Mouse (Mus musculus): Measurements from ENCODE around the gene Plekhb2. TPM values are rescaled to one million over a fixed set of nuclear protein-coding genes. Genes with fewer than 3 reads are reported as not detected.

The Plekhb2 gene
- polyA plus RNA-seq, 1 experiment from 2014 or later, result 19.0 TPM

DNA sequence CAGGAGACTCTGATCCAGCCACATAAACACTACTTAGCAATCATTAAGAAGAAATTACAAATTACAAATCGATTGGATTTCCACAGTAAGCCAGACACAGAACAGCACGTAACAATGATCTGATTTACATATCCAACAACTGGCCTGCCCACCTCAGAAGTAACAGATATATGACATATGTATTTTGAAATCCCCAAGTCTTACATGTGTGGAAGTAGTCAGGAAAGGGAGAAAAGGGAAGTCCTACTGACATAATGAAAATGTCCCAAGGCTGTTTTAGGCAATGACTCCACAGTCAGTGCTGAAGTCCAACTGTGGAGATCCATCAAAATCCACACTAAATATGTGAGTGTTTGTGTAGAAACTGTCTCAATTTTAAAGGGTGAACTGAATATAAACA is 28.4 kb upstream of the Plekhb2 start:
- Histone ChIP-seq H3K9me3 (replicated peaks) (no peaks in the 10 kb centered on the region), H3K4me3 (no peak overlapping the region), H3K36me3 (peaks cover 99% of the 10 kb centered on the region), H3K27ac (no peak overlapping the region), H3K27me3 (ENCODE audit: low read depth, poor library complexity, severe bottlenecking) (no peaks in the 10 kb centered on the region), H3K4me1 (no peaks in the 10 kb centered on the region)
- WGBS, result 97% methylated on average over 2 of the region's 2 CpGs
- DNase-seq (ENCODE audit: low spot score), result no peak

DNA sequence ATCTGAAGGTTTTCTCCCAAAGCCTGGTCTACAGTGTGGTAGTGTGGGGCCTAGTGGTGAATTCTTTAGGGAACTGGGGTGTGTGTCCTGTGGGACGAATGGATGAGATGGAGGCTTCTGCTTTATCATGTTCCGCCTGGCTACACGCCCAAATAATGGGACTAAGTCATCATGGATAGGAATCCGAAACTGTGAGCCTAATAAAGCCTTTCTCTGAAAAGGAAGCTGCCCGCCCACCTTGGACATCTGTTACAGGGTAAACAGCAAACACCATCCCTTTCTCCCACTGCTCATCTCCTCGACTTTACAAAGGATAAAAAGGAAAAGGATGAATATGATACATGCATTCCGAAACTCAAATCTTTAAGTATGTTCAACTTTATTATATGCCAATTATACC is 27.8 kb upstream of the Plekhb2 start:
- 94% methylated on average over 7 of the region's 7 CpGs for WGBS
- no peak for DNase-seq (ENCODE audit: low spot score)
- H3K9me3 ChIP-seq (replicated peaks), result no peaks in the 10 kb centered on the region
- no peak overlapping the region for H3K4me3 ChIP-seq
- H3K4me1 ChIP-seq, result no peaks in the 10 kb centered on the region
- no peaks in the 10 kb centered on the region for H3K27me3 ChIP-seq (ENCODE audit: low read depth, poor library complexity, severe bottlenecking)
- H3K36me3 ChIP-seq, result peaks cover 99% of the 10 kb centered on the region
- H3K27ac ChIP-seq, result no peak overlapping the region

DNA sequence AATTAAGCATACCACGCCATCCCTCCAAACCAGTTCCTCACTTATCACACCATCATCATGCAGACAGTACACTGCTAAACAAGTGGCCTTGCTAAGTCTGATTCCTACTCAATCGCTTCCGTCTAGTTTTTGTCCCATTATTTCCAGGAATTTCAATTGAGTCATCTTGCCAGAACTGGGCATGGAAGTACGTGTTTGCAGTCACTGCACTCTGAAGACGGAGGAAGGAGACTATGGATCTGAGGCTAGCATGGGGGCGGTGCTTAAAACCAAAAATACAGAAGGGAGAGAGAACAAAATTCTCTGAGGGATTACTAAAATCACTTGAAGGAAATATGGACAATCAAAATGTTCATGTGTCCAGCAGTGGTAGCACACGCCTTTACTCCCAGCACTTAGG is 27.0 kb upstream of the Plekhb2 start:
- H3K4me1 ChIP-seq, result no peaks in the 10 kb centered on the region
- H3K4me3 ChIP-seq, result no peak overlapping the region
- H3K27ac ChIP-seq, result no peak overlapping the region
- DNase-seq (ENCODE audit: low spot score), result no peak
- 95% methylated on average over 7 of the region's 7 CpGs for WGBS
- H3K27me3 ChIP-seq (ENCODE audit: low read depth, poor library complexity, severe bottlenecking), result no peaks in the 10 kb centered on the region
- H3K9me3 ChIP-seq (replicated peaks), result no peaks in the 10 kb centered on the region
- peaks cover 99% of the 10 kb centered on the region for H3K36me3 ChIP-seq

DNA sequence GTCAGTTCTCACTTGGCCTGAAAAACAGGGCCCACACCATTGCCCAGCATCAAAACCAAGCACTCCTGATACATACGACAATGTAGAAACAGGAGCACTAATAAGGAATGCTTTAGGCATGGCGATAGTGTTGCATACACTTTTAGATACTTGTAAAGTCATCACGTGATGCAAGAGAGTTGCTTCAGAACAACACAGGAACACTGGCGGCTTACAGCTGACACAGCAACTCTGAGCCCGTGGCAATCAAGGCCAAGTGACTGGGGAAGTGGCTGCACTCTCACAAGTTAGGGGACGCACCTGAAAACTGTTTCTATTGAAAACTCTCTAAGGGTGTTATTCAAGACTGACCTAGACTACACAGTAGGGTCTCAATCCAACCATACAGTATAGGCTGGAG is 26.4 kb upstream of the Plekhb2 start:
- Histone ChIP-seq H3K27me3 (ENCODE audit: low read depth, poor library complexity, severe bottlenecking) (no peaks in the 10 kb centered on the region), H3K4me1 (no peaks in the 10 kb centered on the region), H3K27ac (no peak overlapping the region), H3K36me3 (peaks cover 99% of the 10 kb centered on the region), H3K4me3 (no peak overlapping the region), H3K9me3 (replicated peaks) (no peaks in the 10 kb centered on the region)
- 96% methylated on average over 6 of the region's 6 CpGs for WGBS
- no peak for DNase-seq (ENCODE audit: low spot score)

DNA sequence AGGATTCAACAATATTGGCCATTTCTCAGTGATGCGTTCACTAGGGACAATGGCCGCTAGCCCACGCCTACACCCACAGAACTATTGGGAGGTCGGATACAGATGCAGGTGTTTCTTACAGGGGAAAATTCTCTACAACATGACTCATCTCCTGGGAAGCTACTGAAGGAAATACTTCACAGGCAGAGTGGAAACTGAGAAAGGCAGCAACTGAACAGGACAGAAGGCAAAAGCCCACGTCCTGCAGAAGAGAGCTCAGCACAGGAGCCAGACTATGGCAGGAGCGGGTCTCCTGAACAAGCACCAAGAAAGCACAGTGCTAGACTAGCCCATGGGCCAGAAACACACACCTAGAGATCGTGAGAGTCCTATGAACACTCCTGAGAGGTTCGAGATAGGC is 25.6 kb upstream of the Plekhb2 start:
- Histone ChIP-seq H3K27ac (no peak overlapping the region), H3K4me1 (no peaks in the 10 kb centered on the region), H3K4me3 (no peak overlapping the region), H3K27me3 (ENCODE audit: low read depth, poor library complexity, severe bottlenecking) (no peaks in the 10 kb centered on the region), H3K36me3 (peaks cover 99% of the 10 kb centered on the region), H3K9me3 (replicated peaks) (no peaks in the 10 kb centered on the region)
- WGBS, result 91% methylated on average over 8 of the region's 8 CpGs
- DNase-seq (ENCODE audit: low spot score), result no peak

DNA sequence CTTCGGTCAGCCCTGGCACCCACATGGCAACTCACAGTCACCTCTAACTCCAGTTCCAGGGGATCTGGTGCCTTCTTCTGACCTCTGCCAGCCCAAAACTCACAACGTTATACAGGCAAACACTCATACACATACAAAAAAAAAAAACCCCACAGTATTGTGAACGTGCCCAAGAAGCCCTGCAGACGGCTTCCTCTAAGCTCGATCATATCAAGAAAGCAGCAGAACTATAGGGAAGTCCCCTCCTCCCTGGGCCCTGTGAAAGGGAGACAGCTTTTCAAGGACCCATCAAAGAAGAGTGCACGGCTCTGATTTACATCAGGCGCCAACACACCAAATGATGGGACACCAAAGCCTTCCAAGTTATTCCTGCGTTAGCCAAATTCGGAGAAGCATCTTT is 23.9 kb upstream of the Plekhb2 start:
- H3K27ac ChIP-seq, result no peak overlapping the region
- no peak overlapping the region for H3K4me3 ChIP-seq
- 90% methylated on average over 9 of the region's 9 CpGs for WGBS
- H3K27me3 ChIP-seq (ENCODE audit: low read depth, poor library complexity, severe bottlenecking), result no peaks in the 10 kb centered on the region
- H3K36me3 ChIP-seq, result peaks cover 95% of the 10 kb centered on the region
- no peaks in the 10 kb centered on the region for H3K9me3 ChIP-seq (replicated peaks)
- no peak for DNase-seq (ENCODE audit: low spot score)
- peaks cover under 1% of the 10 kb centered on the region; the same call in 1 of the 2 replicates for H3K4me1 ChIP-seq

DNA sequence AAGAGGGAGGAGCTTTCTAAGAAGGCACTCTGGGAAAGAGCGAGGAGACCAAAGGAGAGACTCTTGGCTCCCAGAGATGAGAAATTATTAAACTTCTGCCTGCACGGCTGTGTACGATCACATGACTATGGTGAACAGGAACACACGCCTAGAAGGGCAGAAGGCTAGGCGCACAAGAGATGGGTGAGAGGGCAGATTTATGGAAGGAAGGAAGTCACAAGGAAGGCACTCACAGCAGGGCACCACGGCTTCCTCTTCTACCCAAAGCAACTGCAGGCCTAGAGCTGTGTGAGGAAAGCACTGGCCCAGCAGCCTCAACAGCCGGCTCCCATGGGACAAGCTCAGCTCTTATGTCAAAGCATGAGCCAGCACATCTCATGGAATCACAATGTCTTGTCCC is 21.9 kb upstream of the Plekhb2 start:
- 87% methylated on average over 7 of the region's 7 CpGs for WGBS

DNA sequence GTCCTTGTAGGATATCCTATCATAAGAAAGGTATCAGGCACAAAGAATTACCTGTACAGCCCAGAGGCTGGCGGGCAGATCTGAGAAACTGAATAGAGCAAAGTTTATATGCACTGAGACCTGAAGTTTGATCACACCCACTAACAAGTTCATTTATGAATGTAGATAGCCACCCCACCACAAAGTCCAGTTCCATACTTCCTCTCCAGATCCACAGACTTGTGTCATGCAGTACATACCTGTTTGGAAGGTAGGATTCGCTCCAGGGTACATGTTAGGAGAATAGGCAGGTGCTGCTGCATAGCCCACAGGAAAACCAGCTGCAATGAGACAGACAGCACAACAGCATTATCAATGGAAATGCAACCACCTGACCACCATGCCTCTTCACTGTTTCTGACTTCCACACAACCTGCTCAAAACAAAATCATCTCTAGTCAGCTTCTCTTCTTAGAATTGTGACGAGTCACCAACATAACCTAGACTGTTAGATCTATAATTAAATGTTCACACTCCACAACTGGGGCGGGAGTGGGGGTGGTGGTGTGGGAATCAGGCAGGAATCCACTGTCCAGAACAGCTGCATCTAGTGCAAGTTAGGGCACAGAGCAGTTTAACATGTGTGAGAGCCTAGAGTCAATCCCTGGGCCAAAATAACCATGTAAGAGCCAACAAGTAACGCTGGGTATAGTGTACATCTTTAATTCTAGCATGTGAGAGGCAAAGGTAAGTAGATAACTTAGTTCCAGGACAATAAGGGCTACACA is 21.1 kb upstream of the Plekhb2 start:
- peaks cover 97% of the 10 kb centered on the region for H3K36me3 ChIP-seq
- peaks cover 3% of the 10 kb centered on the region; the same call in 1 of the 2 replicates for H3K4me1 ChIP-seq
- no peak overlapping the region for H3K4me3 ChIP-seq
- H3K27ac ChIP-seq, result no peak overlapping the region
- DNase-seq (ENCODE audit: low spot score), result no peak
- H3K27me3 ChIP-seq (ENCODE audit: low read depth, poor library complexity, severe bottlenecking), result no peaks in the 10 kb centered on the region
- WGBS, result 94% methylated on average over 5 of the region's 5 CpGs
- no peaks in the 10 kb centered on the region for H3K9me3 ChIP-seq (replicated peaks)

More for the DNA sequence above, 21.9 kb upstream of the Plekhb2 start:
- Histone ChIP-seq H3K9me3 (replicated peaks) (no peaks in the 10 kb centered on the region), H3K4me1 (peaks cover 3% of the 10 kb centered on the region; the same call in 1 of the 2 replicates), H3K27me3 (ENCODE audit: low read depth, poor library complexity, severe bottlenecking) (no peaks in the 10 kb centered on the region), H3K4me3 (no peak overlapping the region), H3K36me3 (peaks cover 97% of the 10 kb centered on the region), H3K27ac (no peak overlapping the region)
- DNase-seq (ENCODE audit: low spot score), result no peak

DNA sequence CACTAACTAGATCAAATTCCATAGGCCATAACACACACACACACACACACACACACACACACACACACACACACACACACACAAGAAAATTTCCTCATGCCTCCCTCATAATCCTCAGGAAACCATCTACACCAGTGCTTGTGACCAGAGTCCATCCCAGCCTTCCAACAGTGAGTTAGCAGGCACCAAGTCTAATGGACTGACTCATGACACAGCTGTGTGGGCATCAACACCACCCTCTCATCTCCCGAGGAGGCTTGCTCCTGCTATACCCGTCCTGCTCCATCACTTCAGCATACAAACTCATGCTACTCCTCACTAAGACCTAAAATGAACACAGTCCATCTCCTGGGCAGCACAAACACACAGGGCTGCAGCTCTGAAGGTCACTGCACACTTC is 18.8 kb upstream of the Plekhb2 start:
- H3K9me3 ChIP-seq (replicated peaks), result no peaks in the 10 kb centered on the region
- 81% methylated on average over 2 of the region's 2 CpGs for WGBS

DNA sequence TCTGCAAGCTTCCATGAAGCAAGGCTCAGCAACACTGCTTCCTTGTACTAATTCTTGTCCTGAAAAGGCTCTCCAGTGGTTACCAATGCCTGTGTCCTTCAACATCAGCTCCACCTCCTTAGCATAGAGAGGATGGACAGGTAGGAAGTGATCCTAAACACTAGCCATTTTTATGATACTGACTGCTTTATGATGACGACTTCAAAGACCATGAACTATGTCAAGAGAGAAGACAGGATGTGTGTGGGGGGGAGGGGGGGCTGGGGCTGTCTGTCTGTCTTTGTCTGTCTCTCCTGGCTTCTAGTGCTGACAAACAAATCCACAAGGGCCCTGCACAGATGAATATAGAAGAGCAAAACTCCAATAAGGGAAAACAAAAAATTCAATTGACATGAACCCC is 18.4 kb upstream of the Plekhb2 start:
- Histone ChIP-seq H3K4me3 (no peak overlapping the region), H3K9me3 (replicated peaks) (no peaks in the 10 kb centered on the region), H3K4me1 (peaks cover 3% of the 10 kb centered on the region; the same call in 1 of the 2 replicates), H3K27me3 (ENCODE audit: low read depth, poor library complexity, severe bottlenecking) (no peaks in the 10 kb centered on the region), H3K36me3 (peaks cover 97% of the 10 kb centered on the region), H3K27ac (no peak overlapping the region)
- WGBS, result 63% methylated on average over 1 of the region's 1 CpGs
- no peak for DNase-seq (ENCODE audit: low spot score)

More for the DNA sequence above, 18.8 kb upstream of the Plekhb2 start:
- H3K36me3 ChIP-seq, result peaks cover 97% of the 10 kb centered on the region
- no peak overlapping the region for H3K27ac ChIP-seq
- DNase-seq (ENCODE audit: low spot score), result no peak
- no peak overlapping the region for H3K4me3 ChIP-seq
- H3K27me3 ChIP-seq (ENCODE audit: low read depth, poor library complexity, severe bottlenecking), result no peaks in the 10 kb centered on the region
- peaks cover 3% of the 10 kb centered on the region; the same call in 1 of the 2 replicates for H3K4me1 ChIP-seq

DNA sequence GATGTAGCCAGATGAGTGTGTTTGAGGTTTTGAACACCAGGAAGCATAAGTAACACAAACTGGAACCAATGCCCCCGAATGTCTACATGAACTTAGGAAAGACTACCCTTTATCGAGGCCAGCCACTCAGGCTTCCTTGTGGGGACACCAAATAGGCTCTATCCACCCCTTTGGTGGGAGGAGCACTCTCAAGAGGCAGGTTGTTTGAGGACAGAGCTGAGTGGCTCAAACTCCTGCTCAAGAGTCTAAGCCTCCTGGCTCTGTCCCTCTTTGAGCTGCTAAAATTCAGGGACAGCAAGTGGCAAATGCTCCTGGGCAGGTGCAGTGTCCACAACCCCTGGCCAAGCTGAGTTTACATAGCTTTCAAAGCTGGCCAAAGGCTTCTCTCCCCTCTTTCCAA is 14.9 kb upstream of the Plekhb2 start:
- no peak for DNase-seq (ENCODE audit: low spot score)
- Histone ChIP-seq H3K9me3 (replicated peaks) (no peaks in the 10 kb centered on the region), H3K4me1 (peaks cover 11% of the 10 kb centered on the region), H3K27me3 (ENCODE audit: low read depth, poor library complexity, severe bottlenecking) (no peaks in the 10 kb centered on the region), H3K4me3 (no peak overlapping the region), H3K27ac (no peak overlapping the region), H3K36me3 (peaks cover 79% of the 10 kb centered on the region)
- 93% methylated on average over 2 of the region's 2 CpGs for WGBS

DNA sequence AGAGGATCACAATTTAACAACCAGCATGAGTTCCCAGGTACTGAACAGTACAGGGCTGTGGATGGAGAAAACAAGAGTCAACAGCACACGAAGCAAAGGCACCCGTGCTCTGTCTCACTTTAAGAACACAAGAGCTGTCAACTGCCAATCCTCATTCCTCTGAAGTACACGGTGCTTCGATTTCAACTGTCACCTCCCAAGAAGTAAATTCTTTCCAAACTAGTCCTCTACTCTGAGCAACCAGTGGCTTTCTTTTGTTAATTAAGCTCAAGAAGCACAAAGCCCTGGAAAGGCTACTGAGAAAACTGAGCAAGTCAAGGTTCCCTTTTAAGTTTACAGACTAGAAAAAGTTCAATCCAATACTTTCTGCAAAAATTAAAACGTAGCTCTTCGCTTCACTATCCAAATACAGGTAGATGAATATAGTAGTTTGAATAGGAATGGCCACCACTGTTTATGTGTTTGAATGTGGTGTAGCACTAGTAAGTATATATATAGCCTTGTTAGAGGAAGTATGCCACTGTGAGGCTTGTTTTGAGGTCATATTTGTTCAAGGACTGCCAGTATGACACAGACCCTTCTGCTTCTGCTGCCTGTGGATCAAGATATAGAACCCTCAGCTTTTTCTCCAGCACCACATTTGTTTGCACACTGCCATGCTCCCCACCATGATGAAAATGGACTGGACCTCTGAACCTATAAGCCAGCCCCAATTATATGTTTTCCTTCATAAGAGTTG is 11.7 kb upstream of the Plekhb2 start:
- Histone ChIP-seq H3K27ac (no peak overlapping the region), H3K4me1 (peaks cover 23% of the 10 kb centered on the region), H3K9me3 (replicated peaks) (no peaks in the 10 kb centered on the region), H3K4me3 (no peak overlapping the region), H3K27me3 (ENCODE audit: low read depth, poor library complexity, severe bottlenecking) (no peaks in the 10 kb centered on the region), H3K36me3 (peaks cover 54% of the 10 kb centered on the region)
- no peak for DNase-seq (ENCODE audit: low spot score)
- 87% methylated on average over 6 of the region's 6 CpGs for WGBS

DNA sequence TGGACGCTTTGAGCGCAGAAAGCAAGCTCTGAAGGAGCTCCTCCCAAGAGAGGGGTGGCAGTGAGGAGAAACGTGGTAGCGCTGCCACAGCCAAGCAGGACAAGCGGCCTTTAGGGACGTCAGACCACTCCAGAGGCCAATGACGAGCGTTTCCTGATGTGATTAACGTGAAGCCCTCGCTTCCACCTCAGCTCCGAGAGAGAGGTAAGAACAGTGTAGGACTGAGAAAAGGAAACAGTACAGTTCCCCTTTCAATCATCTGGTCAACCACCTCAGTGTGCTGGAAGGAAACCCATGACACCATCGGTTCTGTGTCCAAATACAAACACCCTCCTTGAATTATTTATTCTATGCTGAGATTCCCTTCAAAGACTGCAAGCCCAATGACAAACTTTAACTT is 10.5 kb upstream of the Plekhb2 start:
- DNase-seq (ENCODE audit: low spot score), result no peak
- Histone ChIP-seq H3K9me3 (replicated peaks) (no peaks in the 10 kb centered on the region), H3K4me3 (no peak overlapping the region), H3K27me3 (ENCODE audit: low read depth, poor library complexity, severe bottlenecking) (no peaks in the 10 kb centered on the region), H3K36me3 (peaks cover 43% of the 10 kb centered on the region), H3K27ac (no peak overlapping the region), H3K4me1 (peaks cover 23% of the 10 kb centered on the region)
- WGBS, result 69% methylated on average over 12 of the region's 12 CpGs

All from limb, embryonic 10.5 days (tissue).